Mouse (Mus musculus) MEL (cell line): ENCODE measurements at regions not wholly inside any gene's neighbourhood (a gene's known extent, or its start where the extent isn't known, plus 50 kb on each side); places are given as distances from the start of the nearest gene placed in this dataset.

Source experiments
- CTCF ChIP-seq, 3 experiments: IDR thresholded peaks in 2 of 3; conservative IDR thresholded peaks in 1 of 3; 2 replicates each; pipeline ENCODE4 v1.5.1; 2011 to 2012; ENCODE audit warnings: low read length in 3 of 3, low read depth in 2 of 3, mild to moderate bottlenecking in 2 of 3, improper control_type of control experiment in 1 of 3, inconsistent platforms in 1 of 3, mixed read lengths in 1 of 3, moderate library complexity in 1 of 3; ENCODE audit not compliant: control insufficient read depth in 1 of 3, insufficient read depth in 1 of 3, poor library complexity in 1 of 3, severe bottlenecking in 1 of 3
- EP300 ChIP-seq, 2 experiments: IDR thresholded peaks; 2 replicates each; pipeline ENCODE4 v1.6.1; 2011; ENCODE audit warnings: improper control_type of control experiment in 2 of 2, low read length in 2 of 2, low read depth in 1 of 2, mild to moderate bottlenecking in 1 of 2
- GABPA ChIP-seq: IDR thresholded peaks from 2 replicates; pipeline ENCODE4 v1.6.1; 2012; ENCODE audit warnings: low read depth, mild to moderate bottlenecking, inconsistent platforms, low read length, improper control_type of control experiment, moderate library complexity
- HCFC1 ChIP-seq: IDR thresholded peaks from 2 replicates; pipeline ENCODE4 v1.6.1; 2012; ENCODE audit warnings: low read depth, mild to moderate bottlenecking, inconsistent platforms, low read length, improper control_type of control experiment, moderate library complexity
- MAX ChIP-seq: IDR thresholded peaks from 2 replicates; pipeline ENCODE4 v1.6.1; 2011; ENCODE audit warnings: low read length, improper control_type of control experiment
- NRF1 ChIP-seq: IDR thresholded peaks from 2 replicates; pipeline ENCODE4 v1.6.1; 2014; ENCODE audit warnings: low read depth, mild to moderate bottlenecking, inconsistent platforms, low read length, improper control_type of control experiment, moderate library complexity; ENCODE audit not compliant: poor library complexity, insufficient read depth, severe bottlenecking
- POLR2A ChIP-seq, 2 experiments: IDR thresholded peaks; 2 replicates each; pipeline ENCODE4 v1.6.1; 2011 to 2012; ENCODE audit warnings: low read length in 2 of 2, mild to moderate bottlenecking in 2 of 2, control low read depth in 1 of 2, improper control_type of control experiment in 1 of 2, low read depth in 1 of 2, moderate library complexity in 1 of 2; ENCODE audit not compliant: control insufficient read depth in 1 of 2, insufficient read depth in 1 of 2, poor library complexity in 1 of 2
- POLR2AphosphoS2 ChIP-seq: IDR thresholded peaks from 2 replicates; pipeline ENCODE4 v1.6.1; 2011; ENCODE audit warnings: low read length, improper control_type of control experiment
- POLR2AphosphoS5 ChIP-seq: IDR thresholded peaks from 2 replicates; pipeline ENCODE4 v1.6.1; 2012; ENCODE audit warnings: low read depth, borderline replicate concordance, mild to moderate bottlenecking, inconsistent platforms, low read length, moderate library complexity, mixed read lengths
- RAD21 ChIP-seq: IDR thresholded peaks from 2 replicates; pipeline ENCODE4 v1.6.1; 2011; ENCODE audit warnings: mild to moderate bottlenecking, low read depth, low read length, improper control_type of control experiment
- TCF12 ChIP-seq: IDR thresholded peaks from 2 replicates; pipeline ENCODE4 v1.6.1; 2014; ENCODE audit warnings: low read depth, mild to moderate bottlenecking, inconsistent platforms, low read length, improper control_type of control experiment, moderate library complexity
- ZC3H11A ChIP-seq: IDR thresholded peaks from 2 replicates; pipeline ENCODE4 v1.6.1; 2012; ENCODE audit warnings: low read depth, mild to moderate bottlenecking, inconsistent platforms, low read length, improper control_type of control experiment
- ZNF384 ChIP-seq: IDR thresholded peaks from 2 replicates; pipeline ENCODE4 v1.6.1; 2012; ENCODE audit warnings: low read depth, mild to moderate bottlenecking, inconsistent platforms, low read length, improper control_type of control experiment

GRCm38 (mm10) chr13:37484631-37485030 is 139.6 kb downstream of the Ly86 start:
- no peak for TF ChIP-seq MAX
- TF ChIP-seq ZC3H11A = no peak
- TF ChIP-seq CTCF (IDR thresholded peaks at IDR 0.05 in 2 of 3, conservative IDR thresholded peaks at IDR 0.05 in 1 of 3; ENCODE audit: control insufficient read depth in 1 of 3, insufficient read depth in 1 of 3, low read depth in 2 of 3, low read length in 3 of 3, poor library complexity in 1 of 3, severe bottlenecking in 1 of 3) = no peak
- no peak for TF ChIP-seq ZNF384
- TF ChIP-seq POLR2A (IDR thresholded peaks at IDR 0.05; ENCODE audit: control insufficient read depth in 1 of 2, insufficient read depth in 1 of 2, low read depth in 1 of 2, low read length in 2 of 2, poor library complexity in 1 of 2) = no peak
- no peak for TF ChIP-seq POLR2AphosphoS5
- TF ChIP-seq POLR2AphosphoS2 = no peak
- TF ChIP-seq HCFC1 = no peak
- no peak for TF ChIP-seq GABPA
- no peak for TF ChIP-seq RAD21
- TF ChIP-seq EP300 (IDR thresholded peaks at IDR 0.05; ENCODE audit: low read depth in 1 of 2, low read length in 2 of 2) = no peak
- no peak for TF ChIP-seq TCF12
- TF ChIP-seq NRF1 = no peak
